Mouse (Mus musculus) cerebellum, adult 2 months (tissue): Measurements from ENCODE around the gene H2afy2.

ENCODE experiments used
- CTCF ChIP-seq: fragments of 200-500 bp; IDR thresholded peaks from 2 replicates; pipeline ENCODE4 v1.5.1; 2011; ENCODE audit warnings: low read depth, mild to moderate bottlenecking, control low read depth, low read length, moderate library complexity, borderline replicate concordance; ENCODE audit not compliant: insufficient read depth
- POLR2A ChIP-seq: fragments of 200-500 bp; IDR thresholded peaks from 2 replicates; pipeline ENCODE4 v1.6.1; 2011; ENCODE audit warnings: low read length, control low read depth, borderline replicate concordance; ENCODE audit not compliant: insufficient read depth

- TF ChIP-seq POLR2A (no peak), CTCF (no peak)
Observed at GRCm38 (mm10) chr10:61793015-61793414, 9.1 kb upstream of the H2afy2 start.
